Mouse (Mus musculus): ENCODE results near the gene Fgfr2. TPM values are rescaled to one million over a fixed set of nuclear protein-coding genes. Genes with fewer than 3 reads are reported as not detected.
A peak's percentile ranks its signal among the peaks of the same experiment; 100 is the strongest.

The Fgfr2 gene
- total RNA-seq, 1 experiment: 37.5 TPM

GRCm38 (mm10) chr7:132231476-132231875, 891.7 kb downstream of the Fgfr2 start:
- Histone ChIP-seq H3K4me3 (ENCODE audit: insufficient read depth in 1 of 2, low read depth in 1 of 2, low read length in 2 of 2, poor library complexity in 1 of 2, severe bottlenecking in 1 of 2) (no peak overlapping the region), H3K36me3 (ENCODE audit: control insufficient read depth, insufficient read depth, low read length, poor library complexity, severe bottlenecking) (no peaks in the 10 kb centered on the region), H3K9me3 (ENCODE audit: control insufficient read depth, insufficient read depth, low read depth, low read length) (no peaks in the 10 kb centered on the region), H3K9ac (ENCODE audit: insufficient read depth, low read depth, low read length, poor library complexity, severe bottlenecking) (no peak overlapping the region), H3K27ac (ENCODE audit: insufficient read depth, low read depth, low read length, poor library complexity, severe bottlenecking) (no peak overlapping the region), H3K4me1 (ENCODE audit: control insufficient read depth in 2 of 2, insufficient read depth in 2 of 2, low read length in 2 of 2, poor library complexity in 1 of 2) (peaks cover 0 to 5% of the 10 kb centered on the region in 2 experiments; a peak in 1 of 4 replicates)
- no peak for DNase-seq (ENCODE audit: low read depth, low spot score)
- no peak for TF ChIP-seq MAFK (IDR thresholded peaks at IDR 0.05; ENCODE audit: insufficient read depth, low read depth, low read length)
- no peak for TF ChIP-seq CHD2 (IDR thresholded peaks at IDR 0.05; ENCODE audit: low read depth, low read length)
- no peak for TF ChIP-seq ZC3H11A (IDR thresholded peaks at IDR 0.05; ENCODE audit: borderline replicate concordance, low read depth, low read length)
- no peak for TF ChIP-seq HCFC1 (IDR thresholded peaks at IDR 0.05; ENCODE audit: borderline replicate concordance, insufficient read depth, low read length)
- no peak for TF ChIP-seq ZNF384 (IDR thresholded peaks at IDR 0.05; ENCODE audit: low read depth, low read length)
- in situ Hi-C loops (cut with MboI; ENCODE audit: low sequenced_read_pairs in 2 of 2, unreplicated experiment in 2 of 2): loop anchor here in 1 of 2 experiments (25.0 kb wide), 1 partner anchor 656 kb away; no protein-coding TSS in a partner anchor

DNA sequence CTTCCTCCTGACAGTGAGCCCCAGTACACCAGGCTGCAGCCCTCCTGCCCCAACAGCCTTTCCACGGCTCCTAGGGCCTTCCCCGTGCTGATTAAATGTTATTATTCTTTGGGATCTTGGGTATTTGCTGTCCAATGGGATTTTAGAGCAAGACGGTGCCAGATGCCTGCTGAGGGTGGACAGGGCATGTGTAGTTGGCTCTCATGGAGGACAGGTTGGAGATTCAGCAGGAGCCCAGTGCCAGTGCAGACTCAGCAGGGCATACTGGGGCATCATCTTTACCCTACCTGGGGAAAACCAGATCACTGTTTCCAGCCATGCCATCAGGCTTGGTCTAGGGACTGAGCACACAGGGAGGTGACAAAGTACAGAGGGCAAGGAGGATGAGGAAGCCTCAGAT, 892.2 kb downstream of the Fgfr2 start:
- peaks cover 0 to 5% of the 10 kb centered on the region in 2 experiments; a peak in 1 of 4 replicates for H3K4me1 ChIP-seq (ENCODE audit: control insufficient read depth in 2 of 2, insufficient read depth in 2 of 2, low read length in 2 of 2, poor library complexity in 1 of 2)
- H3K36me3 ChIP-seq (ENCODE audit: control insufficient read depth, insufficient read depth, low read length, poor library complexity, severe bottlenecking): no peaks in the 10 kb centered on the region
- TF ChIP-seq MAFK (IDR thresholded peaks at IDR 0.05; ENCODE audit: insufficient read depth, low read depth, low read length) (no peak), ZNF384 (IDR thresholded peaks at IDR 0.05; ENCODE audit: low read depth, low read length) (no peak), CHD2 (IDR thresholded peaks at IDR 0.05; ENCODE audit: low read depth, low read length) (no peak), HCFC1 (IDR thresholded peaks at IDR 0.05; ENCODE audit: borderline replicate concordance, insufficient read depth, low read length) (no peak), ZC3H11A (IDR thresholded peaks at IDR 0.05; ENCODE audit: borderline replicate concordance, low read depth, low read length) (no peak)
- no peak overlapping the region for H3K4me3 ChIP-seq (ENCODE audit: insufficient read depth in 1 of 2, low read depth in 1 of 2, low read length in 2 of 2, poor library complexity in 1 of 2, severe bottlenecking in 1 of 2)
- no peak overlapping the region for H3K9ac ChIP-seq (ENCODE audit: insufficient read depth, low read depth, low read length, poor library complexity, severe bottlenecking)
- no peaks in the 10 kb centered on the region for H3K9me3 ChIP-seq (ENCODE audit: control insufficient read depth, insufficient read depth, low read depth, low read length)
- no peak overlapping the region for H3K27ac ChIP-seq (ENCODE audit: insufficient read depth, low read depth, low read length, poor library complexity, severe bottlenecking)
- in situ Hi-C loops (cut with MboI; ENCODE audit: low sequenced_read_pairs in 2 of 2, unreplicated experiment in 2 of 2): loop anchor here in 1 of 2 experiments (25.0 kb wide), 1 partner anchor 656 kb away; no protein-coding TSS in a partner anchor
- DNase-seq (ENCODE audit: low read depth, low spot score): no peak

GRCm38 (mm10) chr7:132227075-132227640, 896.0 kb downstream of the Fgfr2 start:
- H3K4me3 ChIP-seq (ENCODE audit: insufficient read depth in 1 of 2, low read depth in 1 of 2, low read length in 2 of 2, poor library complexity in 1 of 2, severe bottlenecking in 1 of 2): no peak overlapping the region
- H3K9ac ChIP-seq (ENCODE audit: insufficient read depth, low read depth, low read length, poor library complexity, severe bottlenecking): no peak overlapping the region
- in situ Hi-C loops (cut with MboI; ENCODE audit: low sequenced_read_pairs in 2 of 2, unreplicated experiment in 2 of 2): loop anchor here (5.0 to 25.0 kb wide), 4 partner anchors 248 to 660 kb away; no protein-coding TSS in a partner anchor
- H3K27ac ChIP-seq (ENCODE audit: insufficient read depth, low read depth, low read length, poor library complexity, severe bottlenecking): no peak overlapping the region
- H3K36me3 ChIP-seq (ENCODE audit: control insufficient read depth, insufficient read depth, low read length, poor library complexity, severe bottlenecking): no peaks in the 10 kb centered on the region
- TF ChIP-seq CHD2 (IDR thresholded peaks at IDR 0.05; ENCODE audit: low read depth, low read length): no peak
- no peak for TF ChIP-seq ZNF384 (IDR thresholded peaks at IDR 0.05; ENCODE audit: low read depth, low read length)
- no peak for TF ChIP-seq HCFC1 (IDR thresholded peaks at IDR 0.05; ENCODE audit: borderline replicate concordance, insufficient read depth, low read length)
- TF ChIP-seq MAFK (IDR thresholded peaks at IDR 0.05; ENCODE audit: insufficient read depth, low read depth, low read length): peak; percentile 71; the same call in 1 of the 2 replicates
- no peak for DNase-seq (ENCODE audit: low read depth, low spot score)
- no peaks in the 10 kb centered on the region for H3K9me3 ChIP-seq (ENCODE audit: control insufficient read depth, insufficient read depth, low read depth, low read length)
- H3K4me1 ChIP-seq (ENCODE audit: control insufficient read depth in 2 of 2, insufficient read depth in 2 of 2, low read length in 2 of 2, poor library complexity in 1 of 2): no peaks in the 10 kb centered on the region

DNA sequence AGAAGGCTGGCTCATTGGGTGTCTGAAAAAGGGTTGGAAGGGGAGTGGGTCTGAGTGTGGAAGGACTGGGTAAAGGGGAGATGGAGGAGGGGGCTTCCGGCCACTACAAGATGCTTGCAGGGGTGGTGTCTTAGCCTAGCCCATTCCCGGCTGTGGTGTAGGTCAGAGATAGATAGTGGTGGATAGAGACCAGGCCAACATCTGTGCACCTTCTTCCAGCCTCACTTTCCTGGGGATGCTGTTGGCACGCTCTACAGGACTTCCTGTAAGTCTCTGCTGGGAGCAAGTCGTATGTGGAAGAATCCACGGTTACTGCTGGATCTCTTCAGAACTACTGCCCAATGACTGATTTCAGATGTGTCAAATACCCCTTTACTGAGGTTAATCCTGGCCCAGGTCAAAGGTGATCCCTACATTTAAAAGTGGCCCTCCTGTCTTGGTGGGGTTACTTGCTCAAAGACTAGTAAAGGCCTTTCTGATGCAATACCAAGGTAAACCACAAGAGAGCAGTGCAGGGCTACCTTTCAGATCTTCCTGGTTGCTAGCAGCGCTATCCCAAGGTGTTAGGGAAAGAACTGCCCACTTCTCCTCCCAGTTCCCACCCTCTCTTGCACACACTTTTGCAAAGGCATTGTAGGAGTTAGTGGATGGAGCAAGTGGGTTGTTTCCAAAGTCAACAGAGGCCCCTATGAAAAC, 896.6 kb downstream of the Fgfr2 start:
- H3K9me3 ChIP-seq (ENCODE audit: control insufficient read depth, insufficient read depth, low read depth, low read length): no peaks in the 10 kb centered on the region
- peak; percentile 100 for TF ChIP-seq ZC3H11A (IDR thresholded peaks at IDR 0.05; ENCODE audit: borderline replicate concordance, low read depth, low read length)
- no peak for TF ChIP-seq HCFC1 (IDR thresholded peaks at IDR 0.05; ENCODE audit: borderline replicate concordance, insufficient read depth, low read length)
- TF ChIP-seq CHD2 (IDR thresholded peaks at IDR 0.05; ENCODE audit: low read depth, low read length): no peak
- TF ChIP-seq MAFK (IDR thresholded peaks at IDR 0.05; ENCODE audit: insufficient read depth, low read depth, low read length): 0 out of 2 replicates have a peak, but pooled peaks have one; percentile 5
- TF ChIP-seq ZNF384 (IDR thresholded peaks at IDR 0.05; ENCODE audit: low read depth, low read length): no peak
- DNase-seq (ENCODE audit: low read depth, low spot score): peak; percentile 88
- H3K9ac ChIP-seq (ENCODE audit: insufficient read depth, low read depth, low read length, poor library complexity, severe bottlenecking): no peak overlapping the region
- in situ Hi-C loops (cut with MboI; ENCODE audit: low sequenced_read_pairs in 2 of 2, unreplicated experiment in 2 of 2): loop anchor here (5.0 to 25.0 kb wide), 4 partner anchors 248 to 661 kb away; no protein-coding TSS in a partner anchor
- no peak overlapping the region for H3K4me3 ChIP-seq (ENCODE audit: insufficient read depth in 1 of 2, low read depth in 1 of 2, low read length in 2 of 2, poor library complexity in 1 of 2, severe bottlenecking in 1 of 2)
- no peaks in the 10 kb centered on the region for H3K36me3 ChIP-seq (ENCODE audit: control insufficient read depth, insufficient read depth, low read length, poor library complexity, severe bottlenecking)
- H3K27ac ChIP-seq (ENCODE audit: insufficient read depth, low read depth, low read length, poor library complexity, severe bottlenecking): no peak overlapping the region
- H3K4me1 ChIP-seq (ENCODE audit: control insufficient read depth in 2 of 2, insufficient read depth in 2 of 2, low read length in 2 of 2, poor library complexity in 1 of 2): no peaks in the 10 kb centered on the region
